10 mouse cellular contexts compared by ENCODE assay signal in genomic region chr5:111006272-111007135, GRCm38 (mm10).
DNase-seq lines count a peak whose midpoint lies in the region; ATAC-seq and TF ChIP-seq lines count a peak whose summit lies in the region.
"Had no signal": no experiment of that assay in that cellular context is flagged by ENCODE, and none has a peak within 500 bp of the region (broad histone marks: within the 10 kb centered on the region; RNA-seq: fewer than 3 reads in every experiment).

No protein-coding gene starts in this region.

- no peak overlapping the region for H3K9ac ChIP-seq in lung, embryonic 14.5 days
- no peak overlapping the region for H3K9ac ChIP-seq in lung, postnatal 0 days (replicated peaks; ENCODE audit: low read depth)
- H3K9ac ChIP-seq in embryonic facial prominence, embryonic 14.5 days (ENCODE audit: low read depth, low read length): no peak overlapping the region
- H3K9ac ChIP-seq in hindbrain, embryonic 14.5 days: no peak overlapping the region
- H3K9ac ChIP-seq in stomach, postnatal 0 days (ENCODE audit: low read length): no peak overlapping the region
- H3K9ac ChIP-seq: kidney, embryonic 15.5 days had no signal

- TF ChIP-seq EP300 in lung, postnatal 0 days (IDR thresholded peaks at IDR 0.05): no peak
- no peak for TF ChIP-seq EP300 in stomach, postnatal 0 days (optimal IDR thresholded peaks at IDR 0.05)

- no peaks in the 10 kb centered on the region for H3K9me3 ChIP-seq in lung, embryonic 14.5 days (ENCODE audit: low read depth, low read length)
- H3K9me3 ChIP-seq in lung, postnatal 0 days (ENCODE audit: low read length): no peaks in the 10 kb centered on the region
- H3K9me3 ChIP-seq in embryonic facial prominence, embryonic 14.5 days (ENCODE audit: control insufficient read depth, low read length): peaks cover 5% of the 10 kb centered on the region
- 0 out of 2 replicates have a peak, but pooled peaks cover 4% of the 10 kb centered on the region for H3K9me3 ChIP-seq in hindbrain, embryonic 14.5 days (ENCODE audit: control insufficient read depth, low read length)
- no peaks in the 10 kb centered on the region for H3K9me3 ChIP-seq in stomach, postnatal 0 days (ENCODE audit: control insufficient read depth, low read length)

- H3K36me3 ChIP-seq in lung, embryonic 14.5 days (ENCODE audit: insufficient read depth): no peaks in the 10 kb centered on the region
- no peaks in the 10 kb centered on the region for H3K36me3 ChIP-seq in lung, postnatal 0 days (ENCODE audit: insufficient read depth, low read length)
- H3K36me3 ChIP-seq in embryonic facial prominence, embryonic 14.5 days (ENCODE audit: control insufficient read depth, insufficient read depth, low read length): peaks cover 5% of the 10 kb centered on the region; the same call in 1 of the 2 replicates
- H3K36me3 ChIP-seq in hindbrain, embryonic 14.5 days (replicated peaks; ENCODE audit: control insufficient read depth, insufficient read depth): no peaks in the 10 kb centered on the region
- no peaks in the 10 kb centered on the region for H3K36me3 ChIP-seq in stomach, postnatal 0 days (ENCODE audit: control insufficient read depth, insufficient read depth, low read length)

- H3K27me3 ChIP-seq in lung, embryonic 14.5 days (ENCODE audit: insufficient read depth, low read length): no peaks in the 10 kb centered on the region
- no peaks in the 10 kb centered on the region for H3K27me3 ChIP-seq in lung, postnatal 0 days (replicated peaks; ENCODE audit: insufficient read depth, low read length)
- H3K27me3 ChIP-seq in embryonic facial prominence, embryonic 14.5 days (replicated peaks; ENCODE audit: control insufficient read depth, insufficient read depth, low read length): no peaks in the 10 kb centered on the region
- H3K27me3 ChIP-seq in hindbrain, embryonic 14.5 days (ENCODE audit: control insufficient read depth, insufficient read depth, low read length): no peaks in the 10 kb centered on the region
- H3K27me3 ChIP-seq in stomach, postnatal 0 days (ENCODE audit: control insufficient read depth, insufficient read depth, low read length): no peaks in the 10 kb centered on the region
- H3K27me3 ChIP-seq: kidney, embryonic 15.5 days had no signal

- H3K27ac ChIP-seq in lung, embryonic 14.5 days (ENCODE audit: low read depth): peak overlapping the region; percentile 14; the same call in 1 of the 2 replicates
- H3K27ac ChIP-seq in lung, postnatal 0 days (ENCODE audit: low read length): no peak overlapping the region
- H3K27ac ChIP-seq in embryonic facial prominence, embryonic 14.5 days (replicated peaks; ENCODE audit: low read depth, low read length): peak overlapping the region; percentile 83
- peak overlapping the region; percentile 66 for H3K27ac ChIP-seq in hindbrain, embryonic 14.5 days
- H3K27ac ChIP-seq in stomach, postnatal 0 days (replicated peaks): 0 out of 2 replicates have a peak overlapping the region, but pooled peaks have one; percentile 6
- H3K27ac ChIP-seq: kidney, embryonic 15.5 days had no signal

- TF ChIP-seq CTCF in lung, embryonic 14.5 days (IDR thresholded peaks at IDR 0.05; ENCODE audit: low read depth): no peak
- no peak for TF ChIP-seq CTCF in lung, postnatal 0 days (IDR thresholded peaks at IDR 0.05)
- no peak for TF ChIP-seq CTCF in stomach, postnatal 0 days (IDR thresholded peaks at IDR 0.05; ENCODE audit: low read depth)

- DNase-seq in lung, embryonic 14.5 days: peak; percentile 40
- no peak for DNase-seq in lung, postnatal 0 days (ENCODE audit: low spot score)
- DNase-seq in embryonic facial prominence, embryonic 14.5 days (ENCODE audit: low spot score): peak; percentile 85
- no peak for DNase-seq in hindbrain, embryonic 14.5 days (ENCODE audit: low spot score)
- no peak for DNase-seq in stomach, postnatal 0 days (ENCODE audit: low spot score)
- no peak for DNase-seq in thymus, postnatal 10 days (ENCODE audit: low spot score in 2 of 2)
- DNase-seq in layer of hippocampus, postnatal 25 days (ENCODE audit: extremely low spot score in 1 of 2, low spot score in 1 of 2): no peak
- DNase-seq: adrenal gland, postnatal 25 days; left cerebral cortex, postnatal 4 days had no signal

- ATAC-seq in lung, embryonic 14.5 days (ENCODE audit: insufficient read depth): no peak
- no peak for ATAC-seq in lung, postnatal 0 days
- ATAC-seq in embryonic facial prominence, embryonic 14.5 days (ENCODE audit: low read depth): peak; percentile 72; the same call in 1 of the 2 replicates
- peak; percentile 76; the same call in 1 of the 2 replicates for ATAC-seq in hindbrain, embryonic 14.5 days (ENCODE audit: low FRiP score)
- ATAC-seq in stomach, postnatal 0 days (ENCODE audit: low FRiP score, low TSS enrichment): no peak

- H3K4me2 ChIP-seq in lung, embryonic 14.5 days: no peak overlapping the region
- H3K4me2 ChIP-seq in lung, postnatal 0 days (replicated peaks; ENCODE audit: low read depth, low read length): no peak overlapping the region
- H3K4me2 ChIP-seq in embryonic facial prominence, embryonic 14.5 days (ENCODE audit: low read depth, low read length): no peak overlapping the region
- no peak overlapping the region for H3K4me2 ChIP-seq in hindbrain, embryonic 14.5 days (replicated peaks)
- H3K4me2 ChIP-seq in stomach, postnatal 0 days (replicated peaks; ENCODE audit: low read depth): no peak overlapping the region
- H3K4me2 ChIP-seq: kidney, embryonic 15.5 days had no signal

- H3K4me1 ChIP-seq in lung, embryonic 14.5 days (ENCODE audit: insufficient read depth): peaks cover 6% of the 10 kb centered on the region; the same call in 1 of the 2 replicates
- H3K4me1 ChIP-seq in lung, postnatal 0 days (ENCODE audit: insufficient read depth, low read depth, low read length): no peaks in the 10 kb centered on the region; the same call in 1 of the 2 replicates
- H3K4me1 ChIP-seq in embryonic facial prominence, embryonic 14.5 days (ENCODE audit: control insufficient read depth, insufficient read depth, low read length): peaks cover 35% of the 10 kb centered on the region
- peaks cover 28% of the 10 kb centered on the region for H3K4me1 ChIP-seq in hindbrain, embryonic 14.5 days (replicated peaks; ENCODE audit: control insufficient read depth, insufficient read depth, low read length)
- no peaks in the 10 kb centered on the region; the same call in 1 of the 2 replicates for H3K4me1 ChIP-seq in stomach, postnatal 0 days (replicated peaks; ENCODE audit: control insufficient read depth, insufficient read depth)

- WGBS in lung, embryonic 14.5 days: 53% methylated on average over 14 of the region's 14 CpGs
- WGBS in lung, postnatal 0 days: 67% methylated on average over 14 of the region's 14 CpGs
- 45% methylated on average over 14 of the region's 14 CpGs for WGBS in embryonic facial prominence, embryonic 14.5 days
- WGBS in hindbrain, embryonic 14.5 days: 52% methylated on average over 14 of the region's 14 CpGs
- 52% methylated on average over 14 of the region's 14 CpGs for WGBS in stomach, postnatal 0 days

- no peak overlapping the region for H3K4me3 ChIP-seq in lung, embryonic 14.5 days (ENCODE audit: low read depth, low read length)
- no peak overlapping the region for H3K4me3 ChIP-seq in lung, postnatal 0 days (ENCODE audit: low read depth, low read length)
- H3K4me3 ChIP-seq in embryonic facial prominence, embryonic 14.5 days (ENCODE audit: low read depth, low read length): no peak overlapping the region
- no peak overlapping the region for H3K4me3 ChIP-seq in hindbrain, embryonic 14.5 days (replicated peaks; ENCODE audit: low read length)
- H3K4me3 ChIP-seq in stomach, postnatal 0 days (ENCODE audit: low read depth, low read length): no peak overlapping the region
- H3K4me3 ChIP-seq: kidney, embryonic 15.5 days had no signal

Comparison
In these comparisons a context has a peak if more than half of its experiments do, and no peak if none do; other contexts are left out.
1. DNase-seq: peak in lung, embryonic 14.5 days (single experiment) and embryonic facial prominence, embryonic 14.5 days (single experiment); none in lung, postnatal 0 days (single experiment), hindbrain, embryonic 14.5 days (single experiment), stomach, postnatal 0 days (single experiment), thymus, postnatal 10 days (0 of 2) and layer of hippocampus, postnatal 25 days (0 of 2).
2. ATAC-seq: peak in embryonic facial prominence, embryonic 14.5 days (single experiment) and hindbrain, embryonic 14.5 days (single experiment); none in lung, embryonic 14.5 days (single experiment), lung, postnatal 0 days (single experiment) and stomach, postnatal 0 days (single experiment).